Mouse (Mus musculus): ENCODE data around the gene Gba2.
A peak's percentile ranks its signal among the peaks of the same experiment; 100 is the strongest.
"Not testable (repeated sequence)": the region's sequence is repeated elsewhere in the genome, so short reads cannot be mapped to it uniquely, and the experiment has no call there.

Gene Gba2

DNA sequence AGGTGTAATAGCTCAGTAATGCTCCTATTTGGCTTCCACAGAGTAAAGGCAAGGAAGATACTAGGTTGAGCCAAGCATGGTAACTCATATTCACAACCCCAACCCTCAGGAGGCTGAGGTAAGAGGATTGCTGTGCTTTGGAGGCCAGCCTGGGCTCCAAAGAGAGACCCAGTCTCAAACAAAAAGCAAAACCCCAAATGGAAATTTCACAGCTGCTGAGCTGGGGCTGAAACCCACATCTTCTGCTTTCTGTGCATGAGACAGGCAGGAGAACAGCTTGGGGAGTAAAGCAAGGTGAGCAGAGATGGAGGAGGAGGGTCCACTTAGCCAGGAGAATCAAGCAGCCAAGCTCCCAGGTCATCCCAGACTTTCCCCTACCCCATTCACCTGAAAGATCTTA lies 24.8 kb downstream of the Gba2 start:
- DNase-seq (ENCODE audit: low read depth) = no peak

DNA sequence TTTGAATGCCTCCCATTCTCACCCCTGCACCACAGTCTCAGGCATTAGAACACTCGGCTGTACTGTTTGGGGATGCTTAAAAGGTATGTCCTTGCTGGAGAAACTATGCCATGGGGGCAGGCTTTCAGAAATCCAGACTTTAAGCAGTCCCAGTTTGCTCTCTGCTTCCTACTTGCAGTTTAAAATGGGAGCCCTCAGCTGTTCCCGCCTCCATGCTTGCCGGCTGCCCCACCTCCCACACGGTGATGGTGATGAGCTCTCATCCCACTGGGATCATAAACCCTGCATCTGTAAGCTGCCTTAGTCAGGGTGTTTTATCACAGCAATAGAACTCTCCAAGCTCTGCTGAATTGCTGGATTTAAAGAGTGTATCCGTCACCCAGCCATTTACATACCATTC lies 26.2 kb downstream of the Gba2 start:
- no peak for DNase-seq (ENCODE audit: low read depth)

DNA sequence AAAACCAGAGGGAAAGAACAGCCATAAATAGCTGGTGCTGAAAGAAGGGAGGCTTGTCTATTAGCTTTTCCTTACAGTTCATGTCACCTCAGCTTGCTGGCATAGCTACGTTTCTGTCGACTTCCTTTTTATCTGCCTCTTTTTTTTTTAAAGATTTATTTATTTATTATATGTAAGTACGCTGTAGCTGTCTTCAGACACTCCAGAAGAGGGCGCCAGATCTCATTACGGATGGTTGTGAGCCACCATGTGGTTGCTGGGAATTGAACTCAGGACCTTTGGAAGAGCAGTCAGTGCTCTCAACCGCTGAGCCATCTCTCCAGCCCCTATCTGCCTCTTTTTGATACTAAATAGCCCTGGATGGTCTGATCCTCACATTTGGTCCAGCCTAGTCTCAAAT lies 26.8 kb downstream of the Gba2 start:
- not testable (repeated sequence) for DNase-seq (ENCODE audit: low read depth)

DNA sequence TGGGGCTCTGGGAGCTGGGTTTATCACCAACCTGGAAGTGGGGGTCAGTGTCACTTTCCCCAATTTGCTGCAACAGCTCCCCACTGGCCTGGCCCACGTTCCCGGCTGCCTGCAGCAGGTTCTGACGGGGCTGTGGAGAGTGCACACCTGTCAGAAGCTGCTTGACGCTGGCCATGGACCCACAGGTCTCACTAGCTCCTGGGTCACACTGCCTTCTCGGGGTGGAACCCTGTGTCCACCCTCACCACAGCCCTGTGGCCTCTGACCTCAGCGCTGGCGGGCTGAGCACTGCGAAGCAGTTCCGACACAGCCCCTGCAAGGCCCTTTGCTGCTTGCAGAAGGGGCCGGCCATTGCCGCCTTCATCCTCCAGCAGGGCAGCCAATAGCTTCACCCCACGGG lies 29.6 kb downstream of the Gba2 start:
- no peak for DNase-seq (ENCODE audit: low read depth)

DNA sequence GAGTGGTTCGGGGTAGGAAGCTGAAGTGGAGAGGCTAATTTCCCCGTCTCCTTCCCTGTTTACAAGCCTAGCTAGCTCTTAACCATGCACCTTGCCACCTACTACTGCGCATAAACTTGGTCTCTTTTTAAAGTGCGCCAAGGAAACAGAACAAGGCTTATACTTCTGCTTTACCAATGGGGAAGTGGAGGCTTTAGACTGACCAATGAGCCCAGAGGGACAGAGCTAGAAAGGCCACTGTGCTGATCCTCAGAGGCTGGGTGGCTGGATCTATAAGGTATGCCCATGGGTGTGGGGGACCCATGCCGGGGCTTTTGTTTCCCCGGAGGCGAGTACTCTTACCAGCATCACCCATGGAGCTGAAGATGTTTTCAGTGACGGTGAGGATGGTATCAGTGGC lies 31.5 kb downstream of the Gba2 start:
- no peak for DNase-seq (ENCODE audit: low read depth)

DNA sequence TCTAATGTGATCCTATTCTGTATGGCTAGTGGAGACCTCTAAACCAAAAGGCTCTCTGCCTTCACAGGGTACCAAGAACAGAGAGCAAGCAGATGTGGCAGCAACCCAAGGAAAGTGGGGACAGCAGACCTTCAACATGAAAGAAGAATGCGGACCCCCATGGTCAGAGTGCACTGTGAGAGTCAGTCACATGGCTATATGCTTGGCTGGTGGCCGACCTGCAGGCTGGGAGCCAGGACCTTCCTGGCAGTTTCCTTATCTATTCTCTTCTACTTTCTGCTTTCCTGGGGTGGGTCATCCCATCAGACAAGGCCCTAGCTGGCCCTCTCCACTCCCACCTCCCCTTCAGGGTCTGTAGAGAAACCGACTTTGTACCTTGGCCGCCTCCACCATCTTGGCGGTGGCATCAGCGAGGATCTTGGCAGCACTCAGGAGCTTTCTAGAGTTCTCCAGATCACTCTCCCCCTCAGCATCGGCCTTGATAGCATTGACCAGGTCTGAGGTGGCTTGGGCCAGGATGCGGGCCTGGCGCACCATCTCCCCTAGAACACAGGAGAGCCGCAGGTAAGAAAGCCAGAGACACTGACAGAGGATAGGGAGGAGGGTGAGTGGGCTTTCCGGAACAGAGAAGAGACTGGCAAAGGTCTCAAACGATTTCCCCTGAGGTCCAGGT lies 32.2 kb downstream of the Gba2 start:
- no peak for DNase-seq (ENCODE audit: low read depth)

DNA sequence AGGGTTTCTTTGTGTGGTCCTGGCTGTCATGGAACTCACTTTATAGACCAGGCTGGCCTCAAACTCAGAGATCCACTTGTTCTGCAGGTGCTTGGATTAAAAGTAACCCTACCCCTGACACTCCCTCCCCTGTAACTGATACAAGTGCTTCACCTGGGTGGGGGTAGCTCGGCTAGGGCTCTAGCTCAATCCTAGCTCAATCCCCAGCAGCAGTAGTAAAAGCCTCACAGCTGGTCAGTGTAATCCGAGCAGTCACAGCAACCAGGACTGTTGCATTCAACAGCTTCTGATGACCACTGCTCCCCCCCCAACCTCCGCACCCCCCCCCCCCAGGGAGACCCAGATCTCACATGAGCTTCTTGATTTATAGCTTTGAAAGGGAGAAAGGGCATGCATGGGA lies 36.6 kb downstream of the Gba2 start:
- no peak for DNase-seq (ENCODE audit: low read depth)

DNA sequence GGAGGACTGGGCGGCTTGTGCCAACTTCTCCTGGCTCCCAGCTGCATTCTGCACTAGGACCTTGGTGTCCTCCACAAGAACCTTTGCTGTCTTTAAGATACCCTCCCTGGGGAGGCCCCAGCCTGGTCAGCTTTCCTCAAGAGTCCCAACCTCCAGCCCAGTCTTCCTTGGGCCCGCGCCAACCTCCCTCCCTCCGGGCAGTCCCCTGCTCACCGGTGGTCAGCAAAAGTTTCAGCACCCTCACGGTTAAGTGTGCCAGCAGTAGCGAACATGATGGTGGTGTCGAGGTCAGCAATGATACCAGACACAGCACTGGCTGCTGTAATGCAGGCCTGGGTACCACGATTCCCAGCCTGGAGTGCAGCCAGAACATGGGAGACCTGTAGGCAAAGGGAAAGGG lies 42.6 kb downstream of the Gba2 start:
- DNase-seq (ENCODE audit: low read depth) = no peak

DNA sequence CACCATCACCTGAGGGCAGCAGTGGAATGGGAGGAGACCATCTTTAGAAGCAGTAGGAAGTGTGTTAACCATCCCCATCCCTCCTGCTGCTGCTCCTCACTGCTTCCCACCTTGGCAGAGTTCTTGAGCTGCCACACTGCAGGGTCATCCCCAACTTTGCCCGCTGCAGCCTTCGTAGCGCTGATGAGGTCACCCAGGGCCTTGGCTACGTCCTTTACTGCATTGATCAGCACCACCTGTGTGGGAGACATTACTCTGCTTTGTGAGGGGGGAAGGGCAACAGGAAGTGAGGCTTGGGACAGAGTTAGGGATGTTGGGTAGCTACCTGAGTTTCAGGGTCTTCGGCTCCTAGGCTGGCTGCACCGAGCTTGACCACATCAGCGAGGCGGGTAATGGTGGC lies 43.0 kb downstream of the Gba2 start:
- no peak for DNase-seq (ENCODE audit: low read depth)

DNA sequence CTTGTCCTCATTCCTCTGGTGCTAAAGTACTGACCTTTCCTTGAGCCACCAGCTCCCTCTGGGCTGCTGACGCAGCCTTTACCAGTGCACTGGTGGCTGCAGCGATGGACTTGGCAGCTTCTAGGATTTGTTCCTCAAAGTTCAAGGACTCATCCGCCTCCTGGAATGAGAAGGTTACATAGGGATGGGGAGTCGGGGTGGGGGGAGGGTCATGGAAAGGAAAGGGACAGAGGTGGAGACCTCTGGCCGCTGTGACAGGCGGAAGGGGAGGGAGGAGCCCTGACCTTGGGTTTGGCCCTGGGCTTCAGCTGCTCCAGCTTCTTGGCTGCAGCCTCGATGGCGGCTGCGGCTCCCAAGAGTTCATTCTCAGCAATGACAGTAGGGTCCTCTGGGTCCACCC lies 45.4 kb downstream of the Gba2 start:
- DNase-seq (ENCODE audit: low read depth) = no peak

DNA sequence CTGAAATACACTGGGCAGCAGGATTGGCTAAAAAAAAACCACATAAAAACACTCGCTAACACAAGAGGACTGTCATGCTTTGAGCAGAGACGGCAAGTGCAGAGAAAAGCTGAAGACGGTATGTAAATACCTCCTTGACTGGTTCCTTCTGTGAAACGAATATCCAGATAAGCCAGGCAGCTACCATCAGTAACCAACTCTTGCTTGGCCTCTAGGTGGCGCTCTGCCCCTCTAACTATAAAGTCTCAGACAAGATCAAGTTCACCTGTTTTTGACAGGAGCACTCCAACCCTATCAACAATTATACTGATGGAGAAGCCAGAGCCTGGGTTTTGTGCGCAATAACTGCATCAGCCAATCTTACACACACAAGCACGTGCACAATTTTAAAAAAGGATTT lies 48.1 kb downstream of the Gba2 start:
- peak; percentile 91 for DNase-seq (ENCODE audit: low read depth)

DNA sequence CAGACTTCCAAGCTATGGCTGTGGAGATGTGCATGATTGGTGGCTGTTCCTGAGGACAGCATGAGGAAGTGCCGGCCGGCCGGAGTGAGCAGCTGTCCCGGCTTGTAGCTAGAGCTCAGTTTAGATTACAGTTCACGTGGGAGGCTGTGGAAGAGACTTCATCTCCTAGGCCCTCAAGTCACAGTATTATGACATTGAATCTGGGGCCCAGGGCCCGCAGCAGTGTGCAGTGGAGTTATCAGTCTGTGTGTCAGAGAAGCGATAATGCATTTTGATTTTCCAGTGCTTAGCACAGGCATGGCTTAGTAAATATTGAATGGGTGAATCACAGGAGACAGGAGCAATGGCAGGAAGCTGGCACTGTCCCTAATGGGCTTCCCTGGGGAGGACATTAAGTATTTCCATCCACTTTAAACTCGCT lies 48.6 kb downstream of the Gba2 start:
- DNase-seq (ENCODE audit: low read depth) = no peak

DNA sequence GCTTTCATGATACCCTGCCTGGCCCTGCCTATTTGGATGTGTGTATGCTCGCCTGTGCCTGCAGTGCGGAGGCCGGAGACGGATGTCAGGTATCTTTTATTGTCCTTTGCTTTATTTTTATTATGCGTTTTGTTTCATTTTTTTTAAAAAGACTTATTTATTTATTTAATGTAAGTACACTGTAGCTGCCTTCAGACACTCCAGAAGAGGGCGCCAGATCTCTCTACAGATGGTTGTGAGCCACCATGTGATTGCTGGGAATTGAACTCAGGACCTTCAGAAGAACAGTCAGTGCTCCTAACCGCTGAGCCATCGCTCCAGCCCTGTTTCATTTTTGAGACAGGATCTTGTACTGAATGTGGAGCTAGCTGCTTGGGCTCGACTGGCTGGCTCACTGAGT lies 50.2 kb downstream of the Gba2 start:
- DNase-seq (ENCODE audit: low read depth) = peak; percentile 56

DNA sequence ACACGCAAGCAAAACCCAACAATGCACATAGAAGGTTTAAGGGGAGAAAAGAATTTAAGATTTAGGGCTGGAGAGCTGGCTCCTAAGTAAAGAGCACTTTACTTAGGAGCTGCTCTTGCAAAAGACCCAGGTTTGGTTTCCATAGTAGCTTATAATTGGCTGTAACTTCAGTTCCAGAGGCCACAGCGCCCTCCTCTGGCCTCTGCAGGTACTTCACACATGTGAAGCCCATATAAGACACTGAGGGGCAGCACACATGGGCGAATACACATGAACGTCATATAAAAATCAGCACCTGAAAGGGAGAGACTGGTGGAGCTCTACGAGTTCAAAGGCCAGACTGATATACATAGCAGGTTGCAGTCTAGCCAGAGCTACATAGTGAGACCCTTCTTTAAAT lies 50.8 kb downstream of the Gba2 start:
- peak; percentile 62 for DNase-seq (ENCODE audit: low read depth)

DNA sequence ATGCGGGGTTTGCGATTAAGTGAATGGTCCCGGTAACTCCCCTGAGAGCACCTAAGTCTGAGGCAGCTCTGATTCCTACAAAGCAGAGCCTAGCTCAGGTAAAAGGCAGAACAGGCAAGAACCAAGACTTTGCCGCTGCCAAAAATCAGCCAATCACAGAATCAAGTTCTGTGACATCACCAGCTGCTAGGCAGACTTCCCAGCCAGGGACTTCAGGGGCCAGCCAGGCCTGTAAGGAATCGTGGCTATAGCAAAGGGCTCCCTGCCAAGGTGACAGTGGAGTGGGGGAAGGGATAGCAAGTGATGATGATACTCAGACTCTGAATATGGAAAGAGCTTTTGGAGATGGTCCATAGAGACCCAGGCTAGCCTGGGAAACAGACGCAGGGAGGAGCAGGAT lies 58.7 kb downstream of the Gba2 start:
- DNase-seq (ENCODE audit: low read depth) = peak; percentile 93

DNA sequence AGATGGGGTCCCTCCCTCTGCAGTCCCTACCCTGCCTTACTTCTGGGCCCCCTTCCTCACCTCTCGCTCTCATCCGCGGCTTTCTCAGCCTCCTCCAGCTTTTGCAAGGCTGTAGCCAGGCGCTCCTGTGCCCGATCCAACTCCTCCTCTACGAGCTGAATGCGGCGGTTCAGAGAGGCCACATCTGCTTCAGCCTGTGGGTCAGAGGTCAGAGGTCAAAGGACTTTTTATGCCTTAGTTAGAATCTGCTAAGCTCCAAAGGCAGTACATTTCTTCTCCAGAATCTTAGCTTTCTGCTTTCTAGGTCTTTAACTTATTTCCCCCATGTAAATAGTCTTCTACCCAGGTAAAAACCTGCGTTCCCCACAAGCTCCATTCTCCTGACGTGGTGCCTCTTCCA lies 59.1 kb downstream of the Gba2 start:
- no peak for DNase-seq (ENCODE audit: low read depth)
